Mouse (Mus musculus) embryonic fibroblast, embryonic 13.5 days (primary cell): ENCODE measurements around the gene Lrrc4. TPM values are rescaled to one million over a fixed set of nuclear protein-coding genes. Genes with fewer than 3 reads are reported as not detected.

Source experiments
- H3K27ac ChIP-seq: 2 replicates; pipeline ENCODE4 v1.5.1; 2012; ENCODE audit warnings: low read length, control low read depth, inconsistent platforms; ENCODE audit not compliant: insufficient read depth
- H3K4me1 ChIP-seq: 2 replicates; pipeline ENCODE4 v1.6.1; 2011; ENCODE audit warnings: low read length; ENCODE audit not compliant: control insufficient read depth, insufficient read depth
- H3K4me3 ChIP-seq: 2 replicates; pipeline ENCODE4 v1.5.1; 2011; ENCODE audit warnings: mild to moderate bottlenecking, control low read depth, low read length; ENCODE audit not compliant: insufficient read depth
- CTCF ChIP-seq: IDR thresholded peaks from 2 replicates; pipeline ENCODE4 v1.5.1; 2011; ENCODE audit warnings: mild to moderate bottlenecking, control low read depth, low read length, moderate library complexity, borderline replicate concordance; ENCODE audit not compliant: insufficient read depth
- POLR2A ChIP-seq: IDR thresholded peaks from 2 replicates; pipeline ENCODE4 v1.6.1; 2011; ENCODE audit warnings: low read depth, mild to moderate bottlenecking, control low read depth, low read length, moderate library complexity
- polyA plus RNA-seq: library from polyadenylated mRNA; stranded (reverse); fragments of >200 nt; gene quantifications from 2 replicates; pipeline ENCODE4 v1.2.4, GENCODE M21; 2011; ENCODE audit warnings: low read depth; ENCODE audit not compliant: missing spikeins, insufficient read length

Gene Lrrc4
- polyA plus RNA-seq, 1 experiment, result 0.37 TPM

DNA sequence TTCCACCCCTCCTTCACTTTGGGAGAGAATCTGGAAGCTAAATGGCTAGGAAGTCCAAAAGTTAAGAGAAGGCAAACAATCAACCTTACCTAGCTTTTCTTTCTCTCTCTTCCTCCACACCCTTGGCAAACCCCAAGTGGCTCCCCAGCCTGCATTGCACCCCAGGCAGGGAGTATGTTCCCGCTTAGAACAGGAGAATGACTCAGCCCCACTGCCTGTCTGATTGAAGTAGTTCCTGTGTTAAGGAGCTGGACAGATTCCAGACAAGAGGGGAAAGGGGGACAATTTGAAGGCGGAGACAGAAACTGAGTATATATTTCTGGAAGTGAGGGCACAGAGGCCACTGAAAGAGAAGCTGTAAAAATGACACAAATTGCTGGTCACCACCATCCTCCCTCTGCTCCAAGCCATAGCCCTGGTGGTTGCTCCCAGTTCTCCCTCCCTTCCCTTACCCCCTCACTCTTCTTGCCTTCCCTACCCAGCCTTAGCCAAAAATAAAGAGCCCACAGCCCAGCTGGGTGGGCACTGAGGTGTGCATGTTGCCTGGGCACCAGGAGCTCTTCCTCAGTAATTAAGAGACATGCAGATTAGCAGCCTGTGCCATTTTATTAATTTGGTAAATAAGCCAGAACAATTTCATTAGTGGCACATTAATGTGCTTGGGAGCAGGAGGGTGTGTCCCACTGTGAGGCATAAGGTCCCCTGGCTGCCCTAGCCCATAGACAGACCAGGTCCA, 36.1 kb upstream of the Lrrc4 start:
- peaks cover 17% of the 10 kb centered on the region for H3K4me1 ChIP-seq
- no peak for TF ChIP-seq CTCF
- no peak for TF ChIP-seq POLR2A
- H3K27ac ChIP-seq, result no peak overlapping the region
- no peak overlapping the region for H3K4me3 ChIP-seq

DNA sequence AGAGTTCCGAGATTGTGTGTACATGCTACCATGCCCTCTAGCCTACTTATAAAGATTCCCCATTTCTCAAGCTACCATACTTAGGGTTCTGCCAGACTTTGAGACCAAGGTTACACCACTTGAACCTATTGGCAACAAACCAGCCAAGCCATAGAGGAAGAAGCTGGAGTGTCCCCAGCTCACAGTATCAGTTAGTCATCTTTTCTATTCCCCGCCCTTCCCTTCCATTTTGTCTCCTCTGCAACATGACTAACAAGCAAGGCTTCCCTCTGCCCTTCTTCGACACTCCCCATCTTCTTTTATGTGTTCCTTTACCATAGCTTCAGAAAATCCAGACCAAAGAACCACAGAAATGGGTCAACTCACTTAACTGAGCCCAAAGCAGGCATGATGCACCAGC, 34.7 kb upstream of the Lrrc4 start:
- no peak overlapping the region for H3K27ac ChIP-seq
- H3K4me1 ChIP-seq, result peaks cover 25% of the 10 kb centered on the region
- no peak for TF ChIP-seq POLR2A
- no peak for TF ChIP-seq CTCF
- no peak overlapping the region for H3K4me3 ChIP-seq

DNA sequence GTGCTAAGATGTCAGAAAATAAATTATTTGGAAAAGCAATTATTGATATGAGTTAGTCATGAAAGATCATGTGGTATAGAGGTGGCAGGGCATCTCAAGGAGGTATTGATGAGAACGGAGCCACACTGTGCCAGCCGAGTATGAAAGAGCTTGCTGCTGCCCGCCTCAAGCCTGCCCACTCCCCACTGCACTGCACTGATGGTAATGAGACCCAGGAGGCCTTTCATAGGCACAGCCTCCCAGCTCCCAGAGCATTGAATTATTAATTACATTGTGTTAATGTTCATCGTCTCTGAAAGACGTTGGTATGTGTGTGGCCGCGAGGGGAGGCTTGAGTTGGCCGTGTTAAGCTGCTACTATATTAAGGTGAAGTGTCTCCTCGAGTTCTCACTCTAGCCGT, 33.6 kb upstream of the Lrrc4 start:
- Histone ChIP-seq H3K4me3 (no peak overlapping the region), H3K4me1 (peaks cover 25% of the 10 kb centered on the region), H3K27ac (no peak overlapping the region)
- no peak for TF ChIP-seq CTCF
- no peak for TF ChIP-seq POLR2A

DNA sequence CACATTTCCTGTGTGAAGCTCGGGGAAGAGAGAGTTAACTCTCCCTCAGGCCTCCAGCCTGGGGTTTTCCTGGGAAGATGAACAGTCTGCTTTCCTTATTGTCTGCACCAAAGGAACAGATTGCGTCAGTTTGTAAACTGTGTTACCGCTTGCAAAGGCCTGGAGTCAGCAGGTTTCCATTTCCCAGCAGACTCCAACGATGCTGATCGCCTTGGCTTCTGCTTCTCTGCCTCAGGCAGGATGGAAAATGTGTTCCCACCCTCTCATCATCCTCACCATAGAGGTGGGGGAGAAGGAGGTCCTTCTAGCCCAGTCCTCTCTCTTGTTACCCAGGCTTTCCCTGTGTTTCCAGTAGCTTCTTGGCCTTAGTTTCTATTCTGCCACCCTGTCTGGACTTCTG, 33.1 kb upstream of the Lrrc4 start:
- 0 out of 2 replicates have a peak overlapping the region, but pooled peaks have one; percentile 32 for H3K27ac ChIP-seq
- peaks cover 25% of the 10 kb centered on the region for H3K4me1 ChIP-seq
- no peak for TF ChIP-seq POLR2A
- TF ChIP-seq CTCF, result no peak
- H3K4me3 ChIP-seq, result no peak overlapping the region

DNA sequence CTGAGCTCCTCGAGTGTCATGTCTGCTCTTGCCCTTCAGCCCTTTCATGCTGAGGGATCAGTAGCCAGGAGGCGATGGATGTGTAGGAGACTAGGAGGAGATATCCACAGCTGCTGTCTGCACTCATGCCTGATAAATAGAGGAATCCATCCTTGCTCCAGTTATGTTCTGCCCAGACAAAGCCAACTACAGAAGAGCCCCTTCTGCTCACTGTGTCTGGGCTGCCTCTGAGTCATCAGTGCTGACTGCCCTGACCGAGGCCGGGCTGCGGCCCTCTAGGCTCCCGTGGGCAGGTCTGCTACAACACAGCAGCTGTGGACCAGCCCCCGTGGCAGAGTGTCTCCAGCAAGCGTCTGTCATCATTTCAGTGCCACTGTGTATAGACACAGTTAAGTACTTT, 30.8 kb upstream of the Lrrc4 start:
- Histone ChIP-seq H3K27ac (peak overlapping the region; percentile 21), H3K4me3 (no peak overlapping the region), H3K4me1 (peaks cover 20% of the 10 kb centered on the region)
- TF ChIP-seq CTCF (no peak), POLR2A (no peak)

DNA sequence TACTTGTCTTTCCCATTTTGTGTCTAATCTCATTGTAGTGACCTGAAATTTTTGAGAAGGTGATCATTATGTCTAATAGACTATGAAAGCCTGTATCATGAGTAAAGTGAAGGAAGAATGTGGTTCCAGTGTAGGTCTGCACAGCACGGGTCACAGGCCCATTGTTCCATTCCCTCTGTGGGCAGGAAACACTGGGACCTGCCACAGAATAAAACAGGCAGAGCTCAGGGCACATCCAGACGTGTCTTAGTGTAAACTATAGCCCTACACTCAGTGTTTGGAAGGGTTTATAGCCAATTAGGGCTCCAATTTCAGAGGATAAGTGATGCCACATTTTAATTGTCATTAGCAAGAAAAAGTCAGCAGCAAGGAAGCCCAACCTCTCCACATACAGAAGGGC, 29.4 kb upstream of the Lrrc4 start:
- H3K27ac ChIP-seq, result no peak overlapping the region
- TF ChIP-seq CTCF, result no peak
- TF ChIP-seq POLR2A, result no peak
- H3K4me3 ChIP-seq, result no peak overlapping the region
- peaks cover 9% of the 10 kb centered on the region for H3K4me1 ChIP-seq

DNA sequence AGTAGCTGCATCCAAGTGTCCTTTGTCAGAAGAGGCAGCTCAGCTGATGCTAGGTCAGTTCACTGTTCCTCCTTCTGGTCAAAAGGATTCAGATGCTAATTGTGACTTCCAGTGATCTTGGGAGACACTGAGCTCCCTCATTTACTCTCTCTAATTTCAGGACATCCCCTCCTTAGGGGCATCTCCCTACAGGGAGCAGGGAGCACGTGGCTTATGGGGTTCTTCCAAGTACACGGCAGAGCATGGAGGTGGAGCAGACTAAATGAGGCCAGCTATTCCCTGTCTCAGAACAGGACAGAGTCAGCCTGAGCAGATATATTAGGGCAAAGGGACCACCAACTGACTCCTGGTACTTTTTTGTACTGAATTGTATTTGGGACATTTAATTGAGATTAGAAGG, 28.9 kb upstream of the Lrrc4 start:
- H3K4me3 ChIP-seq, result no peak overlapping the region
- no peak overlapping the region for H3K27ac ChIP-seq
- peaks cover 9% of the 10 kb centered on the region for H3K4me1 ChIP-seq
- TF ChIP-seq POLR2A, result no peak
- no peak for TF ChIP-seq CTCF

DNA sequence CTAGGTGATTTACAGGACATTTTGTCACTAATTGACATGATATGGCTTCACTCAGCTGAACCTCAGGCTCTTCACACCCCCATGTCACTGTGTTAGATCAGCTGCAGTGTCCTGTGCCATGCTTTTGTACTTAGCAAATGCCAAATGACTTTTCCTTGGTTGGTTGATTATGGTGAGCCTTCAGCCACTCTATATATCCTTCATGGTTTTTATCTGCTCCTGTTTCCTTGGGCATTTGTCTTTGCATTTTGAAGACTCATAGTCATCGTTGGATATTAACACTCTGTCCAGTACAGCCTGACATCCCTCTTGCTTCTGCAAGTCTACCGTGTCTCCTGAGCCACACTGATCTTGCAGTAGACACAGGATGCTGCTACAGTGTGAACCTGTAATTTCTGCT, 27.5 kb upstream of the Lrrc4 start:
- TF ChIP-seq CTCF (no peak), POLR2A (no peak)

DNA sequence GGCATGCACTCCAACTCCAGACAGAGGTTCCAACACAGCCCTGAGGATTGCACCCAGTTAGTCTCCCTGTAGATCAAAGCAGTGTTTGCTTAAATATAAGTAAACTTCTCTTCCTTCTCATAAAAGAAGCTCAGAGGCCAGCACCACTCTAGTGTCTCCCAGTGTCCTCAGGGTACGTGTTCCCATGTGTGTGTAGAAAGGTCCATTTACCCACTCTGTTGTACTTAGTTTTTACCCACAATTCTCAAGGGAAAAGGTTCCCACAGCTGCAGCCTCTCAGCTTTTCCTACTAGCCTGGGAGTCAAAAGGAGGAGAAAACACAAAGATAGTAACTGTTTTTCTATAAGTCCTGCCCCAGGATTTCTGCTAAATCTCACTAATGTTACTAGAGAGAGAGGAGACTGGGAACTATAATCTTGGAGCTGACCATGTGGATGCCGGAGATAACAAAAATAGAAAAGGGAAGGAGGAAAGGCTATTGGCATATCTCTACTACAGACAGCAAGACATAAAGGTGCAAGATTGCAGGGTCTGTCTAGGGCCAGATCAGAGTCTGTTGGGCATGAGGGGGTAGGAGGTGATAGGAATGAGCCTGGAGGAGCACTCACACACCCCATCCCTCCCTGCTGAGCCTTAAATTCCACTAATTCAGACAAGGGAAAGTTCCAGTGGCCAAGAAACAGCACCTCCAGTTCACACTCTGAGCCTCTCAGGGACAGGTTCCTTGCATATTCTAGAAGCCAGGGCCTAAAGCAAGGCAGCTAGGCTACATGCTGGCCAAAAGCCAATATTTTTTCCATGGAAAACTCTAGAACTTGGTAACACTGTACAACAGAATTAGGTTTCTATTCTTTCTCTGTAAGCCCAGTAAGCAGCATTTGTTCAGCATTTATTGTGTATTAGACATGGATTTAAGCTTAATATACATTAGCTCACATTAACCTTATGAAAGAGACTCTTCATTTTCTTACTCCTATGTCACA, 25.9 kb upstream of the Lrrc4 start:
- TF ChIP-seq CTCF (no peak), POLR2A (no peak)
- Histone ChIP-seq H3K4me3 (no peak overlapping the region), H3K4me1 (peaks cover 7% of the 10 kb centered on the region), H3K27ac (no peak overlapping the region)

More for the DNA sequence above, 27.5 kb upstream of the Lrrc4 start:
- Histone ChIP-seq H3K4me3 (no peak overlapping the region), H3K4me1 (peaks cover 9% of the 10 kb centered on the region), H3K27ac (no peak overlapping the region)

DNA sequence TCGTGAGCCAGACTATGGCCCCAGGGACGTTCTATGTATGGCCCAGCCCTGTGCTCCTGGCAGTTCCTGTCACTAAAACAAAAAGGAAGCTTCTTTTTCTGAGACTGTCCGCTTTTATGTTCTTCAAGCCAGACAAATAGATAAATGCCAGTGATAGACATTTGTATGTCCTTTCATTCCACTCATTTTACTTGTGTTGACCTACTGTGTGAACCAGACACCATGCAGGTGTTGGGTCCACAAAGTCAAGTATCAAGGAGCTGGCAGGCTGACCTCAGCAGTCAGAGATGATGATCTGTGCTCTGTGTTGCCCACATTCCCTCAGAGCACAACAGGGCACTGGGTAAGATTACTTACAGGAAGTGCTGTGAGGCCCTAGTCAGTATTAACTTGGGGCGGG, 25.2 kb upstream of the Lrrc4 start:
- Histone ChIP-seq H3K4me1 (peaks cover 2% of the 10 kb centered on the region), H3K27ac (no peak overlapping the region), H3K4me3 (no peak overlapping the region)
- TF ChIP-seq POLR2A (no peak), CTCF (no peak)
